Mouse (Mus musculus) ES-Bruce4 (cell line): ENCODE measurements around the gene Fnbp1.

ENCODE experiments used
- CTCF ChIP-seq: IDR thresholded peaks from one replicate; pipeline ENCODE4 v1.8.1; 2011; ENCODE audit warnings: low read depth, low read length
- EP300 ChIP-seq: IDR thresholded peaks from 2 replicates; pipeline ENCODE4 v1.6.1; 2011; ENCODE audit warnings: low read depth, low read length; ENCODE audit not compliant: insufficient read depth

DNA sequence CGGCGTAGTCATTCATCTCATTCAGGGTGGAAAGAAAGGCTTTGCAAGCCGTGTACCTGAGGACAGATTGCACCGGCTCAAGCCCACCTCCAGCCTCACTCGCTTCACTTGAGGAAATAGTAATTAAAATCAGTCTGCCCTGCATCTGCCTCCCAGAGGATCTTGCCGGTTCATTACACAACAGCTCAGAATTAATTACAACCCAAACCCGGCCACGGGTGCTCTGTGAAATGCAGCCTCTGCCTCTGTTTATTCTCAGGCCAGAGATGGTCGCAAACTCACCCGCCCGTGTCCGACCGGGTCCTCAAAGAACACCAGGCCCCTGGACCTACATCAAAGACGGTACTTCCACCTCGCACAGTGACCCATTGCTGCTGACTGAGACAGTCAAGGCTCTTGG is 45.7 kb downstream of the Fnbp1 start:
- TF ChIP-seq CTCF = no peak
- TF ChIP-seq EP300 = no peak
